Mouse (Mus musculus) limb, embryonic 11.5 days (tissue): Measurements from ENCODE around the gene Diaph3. TPM values are rescaled to one million over a fixed set of nuclear protein-coding genes. Genes with fewer than 3 reads are reported as not detected.
A peak's percentile ranks its signal among the peaks of the same experiment; 100 is the strongest.

Experiments used
- ATAC-seq: fragments of 200-750 bp; cut with Nextera tagmentation; 2 replicates; pipeline ENCODE4 v1.8.0; 2017; ENCODE audit warnings: low read depth; ENCODE audit not compliant: insufficient number of reproducible peaks, low FRiP score, low TSS enrichment
- DNase-seq: peaks from one replicate; pipeline ENCODE4 v3.0.0-alpha.2; 2015; ENCODE audit warnings: low spot score
- H3K27ac ChIP-seq: fragments of 300-500 bp; sonication (generic); replicated peaks from 2 replicates; pipeline ENCODE4 v1.5.1; 2014; ENCODE audit warnings: low read depth, mild to moderate bottlenecking, low read length
- H3K27me3 ChIP-seq: fragments of 300-500 bp; sonication (generic); 2 replicates; pipeline ENCODE4 v1.6.1; 2014; ENCODE audit warnings: mild to moderate bottlenecking, low read length, mixed read lengths; ENCODE audit not compliant: control insufficient read depth, insufficient read depth
- H3K36me3 ChIP-seq: fragments of 300-500 bp; sonication (generic); 2 replicates; pipeline ENCODE4 v1.6.1; 2014; ENCODE audit warnings: mild to moderate bottlenecking, low read length, moderate library complexity, mixed read lengths; ENCODE audit not compliant: control insufficient read depth, insufficient read depth
- H3K4me1 ChIP-seq: fragments of 300-500 bp; sonication (generic); 2 replicates; pipeline ENCODE4 v1.6.1; 2014; ENCODE audit warnings: low read length, mixed read lengths; ENCODE audit not compliant: control insufficient read depth, insufficient read depth
- H3K4me2 ChIP-seq: fragments of 300-500 bp; sonication (generic); 2 replicates; pipeline ENCODE4 v1.6.1; 2014; ENCODE audit warnings: low read depth, mild to moderate bottlenecking, moderate library complexity; ENCODE audit not compliant: severe bottlenecking
- H3K4me3 ChIP-seq: fragments of 300-500 bp; sonication (generic); 2 replicates; pipeline ENCODE4 v1.5.1; 2014; ENCODE audit warnings: low read depth, low read length
- H3K9ac ChIP-seq: fragments of 300-500 bp; sonication (generic); 2 replicates; pipeline ENCODE4 v1.6.1; 2014; ENCODE audit warnings: mild to moderate bottlenecking, low read length
- H3K9me3 ChIP-seq: fragments of 300-500 bp; sonication (generic); 2 replicates; pipeline ENCODE4 v1.6.1; 2016; ENCODE audit warnings: low read length; ENCODE audit not compliant: control insufficient read depth
- WGBS: fragments of 180-500 bp; shearing (Covaris S2); extraction: QIAGEN DNeasy Blood & Tissue Kit; methylation state at CpG from one replicate; pipeline ENCODE4 v1.1.7; 2014; 5-methylcytosine and 5-hydroxymethylcytosine counted together
- polyA plus RNA-seq: library from polyadenylated mRNA; unstranded; fragments of >200 nt; fragmentation: Nextera tagmentation; extraction: Ambion mirVana; gene quantifications from 2 replicates; pipeline ENCODE4 v1.2.1, GENCODE M21; 2014

Gene Diaph3
- polyA plus RNA-seq, 1 experiment from 2014 or later = 12.6 TPM

DNA sequence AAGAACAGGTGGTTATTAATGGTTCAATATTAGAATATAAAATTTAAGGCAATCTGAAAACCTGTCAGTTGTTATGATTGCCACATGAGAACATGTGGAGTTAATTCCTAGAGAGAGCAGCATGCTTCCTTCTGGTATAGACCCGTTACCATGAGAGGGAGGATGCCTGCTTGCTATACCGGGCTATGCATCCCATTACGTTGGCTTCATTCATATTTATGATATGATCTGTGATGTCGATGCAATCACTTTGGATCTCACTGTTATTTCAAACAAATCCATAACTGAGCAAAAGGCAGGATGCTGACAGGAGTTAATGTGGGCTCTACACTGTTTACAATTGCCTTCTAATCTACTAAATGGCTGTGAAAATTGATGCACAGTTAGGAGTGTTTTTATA, 439.9 kb downstream of the Diaph3 start:
- Histone ChIP-seq H3K4me3 (no peak overlapping the region), H3K4me1 (no peaks in the 10 kb centered on the region), H3K27me3 (no peaks in the 10 kb centered on the region), H3K27ac (no peak overlapping the region), H3K36me3 (no peaks in the 10 kb centered on the region), H3K9me3 (no peaks in the 10 kb centered on the region), H3K9ac (no peak overlapping the region), H3K4me2 (no peak overlapping the region)
- DNase-seq = no peak
- 74% methylated on average over 4 of the region's 4 CpGs for WGBS
- ATAC-seq = no peak

DNA sequence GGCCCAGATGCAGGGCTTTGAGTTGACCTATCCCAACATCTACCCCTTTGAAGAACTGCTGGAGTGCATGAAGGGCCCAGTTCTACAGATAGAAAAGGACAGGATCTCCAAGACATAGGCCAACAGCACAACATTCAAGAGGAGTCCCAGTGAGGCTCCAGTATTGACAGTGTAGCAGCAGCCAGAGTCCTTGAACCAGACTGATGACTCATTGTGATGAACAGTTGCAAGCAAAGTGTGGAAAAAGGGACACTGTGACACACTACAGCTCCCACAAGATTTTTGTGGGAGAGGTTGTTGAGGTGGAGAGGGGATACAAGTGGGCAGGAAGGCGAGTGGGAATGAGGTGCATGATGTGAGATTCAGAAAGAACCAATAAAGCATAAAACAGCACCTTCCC, 443.1 kb downstream of the Diaph3 start:
- H3K27ac ChIP-seq = no peak overlapping the region
- no peak for ATAC-seq
- H3K27me3 ChIP-seq = no peaks in the 10 kb centered on the region
- H3K9me3 ChIP-seq = no peaks in the 10 kb centered on the region
- H3K4me2 ChIP-seq = no peak overlapping the region
- no peak overlapping the region for H3K4me3 ChIP-seq
- H3K36me3 ChIP-seq = no peaks in the 10 kb centered on the region
- H3K9ac ChIP-seq = no peak overlapping the region
- WGBS = 85% methylated on average over 1 of the region's 1 CpGs
- no peak for DNase-seq
- H3K4me1 ChIP-seq = no peaks in the 10 kb centered on the region

DNA sequence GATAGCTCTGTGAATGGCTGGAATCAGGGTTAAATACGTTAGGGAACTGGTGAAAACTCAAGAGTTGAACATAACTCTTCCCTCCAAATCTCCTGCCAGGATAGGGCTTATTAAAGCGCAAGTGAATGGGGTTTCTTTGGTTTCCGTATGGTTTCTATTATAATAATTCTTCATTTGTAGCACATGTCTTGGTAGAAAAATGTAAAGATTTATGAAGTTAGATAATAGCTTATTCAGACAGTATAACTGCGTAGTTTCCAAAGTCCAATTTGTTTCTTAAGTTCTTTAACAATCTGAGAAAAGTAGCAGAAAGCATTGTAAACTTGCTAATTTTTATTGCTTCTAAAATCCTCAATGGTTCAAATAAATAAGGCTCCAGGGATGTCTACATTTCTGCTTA, 448.3 kb downstream of the Diaph3 start:
- 27% methylated on average over 4 of the region's 4 CpGs for WGBS
- no peak for DNase-seq
- Histone ChIP-seq H3K9ac (no peak overlapping the region), H3K27me3 (no peaks in the 10 kb centered on the region), H3K4me2 (no peak overlapping the region), H3K36me3 (no peaks in the 10 kb centered on the region), H3K9me3 (no peaks in the 10 kb centered on the region), H3K4me1 (peaks cover 3% of the 10 kb centered on the region; the same call in 1 of the 2 replicates), H3K27ac (no peak overlapping the region), H3K4me3 (no peak overlapping the region)
- ATAC-seq = peak; percentile 52; the same call in 1 of the 2 replicates

DNA sequence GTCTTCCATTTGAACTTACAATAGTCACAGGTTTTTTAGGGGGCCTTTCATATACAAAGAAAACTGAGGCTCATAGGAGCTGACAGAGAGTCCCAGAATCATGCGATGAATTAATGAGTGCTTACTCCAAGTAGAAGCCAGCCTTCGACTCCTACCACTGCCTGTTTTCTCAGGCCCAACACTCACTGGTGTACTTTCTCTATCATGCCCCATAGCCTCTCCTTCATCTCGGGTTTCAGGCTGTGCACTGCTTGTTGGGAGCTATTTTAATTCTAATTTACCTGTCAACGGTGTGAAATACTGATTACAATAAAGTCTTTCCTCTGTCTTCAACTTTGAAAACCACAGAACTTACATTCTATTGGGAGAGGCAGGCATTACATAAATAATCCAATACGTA, 449.7 kb downstream of the Diaph3 start:
- peaks cover 3% of the 10 kb centered on the region; the same call in 1 of the 2 replicates for H3K4me1 ChIP-seq
- H3K27ac ChIP-seq = no peak overlapping the region
- 64% methylated on average over 5 of the region's 5 CpGs for WGBS
- H3K9me3 ChIP-seq = no peaks in the 10 kb centered on the region
- H3K4me2 ChIP-seq = no peak overlapping the region
- no peak overlapping the region for H3K4me3 ChIP-seq
- ATAC-seq (no peak; the same call in 1 of the 2 replicates), DNase-seq (no peak)
- no peaks in the 10 kb centered on the region for H3K36me3 ChIP-seq
- no peak overlapping the region for H3K9ac ChIP-seq
- no peaks in the 10 kb centered on the region for H3K27me3 ChIP-seq

DNA sequence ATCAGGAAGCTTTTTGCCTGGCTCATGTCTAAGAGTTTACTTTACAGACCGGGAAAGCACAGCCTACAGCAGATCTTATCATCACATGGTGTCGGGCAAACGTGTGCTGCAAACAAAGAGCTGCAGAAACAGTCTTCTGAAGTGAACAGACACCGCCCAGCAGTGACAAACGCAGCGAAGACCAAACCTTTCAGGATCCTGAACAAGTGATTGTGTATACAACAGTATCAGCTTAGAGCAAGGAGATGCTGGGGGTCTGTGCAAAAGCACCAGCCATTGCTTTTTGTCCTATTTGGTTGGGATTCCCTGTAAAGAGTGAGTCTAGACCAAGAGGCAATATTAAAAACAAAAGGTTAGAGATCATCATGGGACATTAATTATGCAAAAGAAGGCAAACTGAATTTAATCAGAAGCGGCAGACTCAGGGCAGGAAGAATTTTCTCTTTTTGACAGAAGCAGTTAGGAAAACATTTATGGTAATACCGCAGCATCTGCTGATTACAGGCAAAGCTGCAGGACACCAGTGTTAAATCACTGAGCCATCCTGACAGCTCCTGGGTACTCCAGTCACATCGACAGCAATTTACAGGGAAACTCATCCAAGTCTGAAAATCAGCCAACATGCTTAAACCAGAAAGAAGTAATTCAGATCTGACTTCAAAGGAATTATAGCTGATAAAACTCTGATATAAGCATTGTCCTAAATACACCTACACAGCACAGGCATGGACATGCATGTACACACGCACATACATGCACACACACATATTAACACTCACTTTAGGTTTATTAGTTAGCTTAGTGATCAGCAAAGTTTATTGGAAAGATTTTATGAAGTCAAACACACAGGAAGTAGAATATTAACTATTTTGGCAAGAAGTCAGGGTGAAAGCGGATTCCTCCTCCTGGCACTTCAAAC, 456.2 kb downstream of the Diaph3 start:
- H3K4me2 ChIP-seq = no peak overlapping the region
- H3K9ac ChIP-seq = no peak overlapping the region
- H3K36me3 ChIP-seq = no peaks in the 10 kb centered on the region
- H3K4me1 ChIP-seq = no peaks in the 10 kb centered on the region
- no peaks in the 10 kb centered on the region for H3K27me3 ChIP-seq
- WGBS = 64% methylated on average over 11 of the region's 11 CpGs
- no peak overlapping the region for H3K27ac ChIP-seq
- ATAC-seq (no peak), DNase-seq (no peak)
- H3K4me3 ChIP-seq = no peak overlapping the region
- H3K9me3 ChIP-seq = no peaks in the 10 kb centered on the region

DNA sequence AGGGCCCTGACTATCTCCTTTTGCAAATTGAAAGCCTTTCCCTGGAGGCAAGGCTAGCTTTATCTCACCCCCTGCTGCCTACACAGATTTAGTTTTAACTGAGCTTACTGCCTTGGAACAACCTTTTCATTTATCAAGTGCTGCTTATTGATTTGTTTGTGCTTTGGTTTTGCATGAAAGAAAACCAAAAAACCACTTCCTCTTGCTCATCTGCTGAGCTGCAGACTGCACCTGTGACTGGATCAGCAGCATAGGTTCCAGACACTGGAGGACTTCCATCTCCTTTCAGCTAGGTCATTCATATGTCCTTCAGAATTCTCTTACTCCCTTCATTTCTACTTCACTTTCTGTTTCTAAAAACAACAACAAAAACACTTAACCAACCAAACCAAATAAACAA, 459.1 kb downstream of the Diaph3 start:
- H3K4me3 ChIP-seq = no peak overlapping the region
- no peaks in the 10 kb centered on the region for H3K4me1 ChIP-seq
- no peak overlapping the region for H3K9ac ChIP-seq
- H3K27ac ChIP-seq = no peak overlapping the region
- no peaks in the 10 kb centered on the region for H3K9me3 ChIP-seq
- H3K36me3 ChIP-seq = no peaks in the 10 kb centered on the region
- no peaks in the 10 kb centered on the region for H3K27me3 ChIP-seq
- no peak for ATAC-seq
- no peak for DNase-seq
- no peak overlapping the region for H3K4me2 ChIP-seq

DNA sequence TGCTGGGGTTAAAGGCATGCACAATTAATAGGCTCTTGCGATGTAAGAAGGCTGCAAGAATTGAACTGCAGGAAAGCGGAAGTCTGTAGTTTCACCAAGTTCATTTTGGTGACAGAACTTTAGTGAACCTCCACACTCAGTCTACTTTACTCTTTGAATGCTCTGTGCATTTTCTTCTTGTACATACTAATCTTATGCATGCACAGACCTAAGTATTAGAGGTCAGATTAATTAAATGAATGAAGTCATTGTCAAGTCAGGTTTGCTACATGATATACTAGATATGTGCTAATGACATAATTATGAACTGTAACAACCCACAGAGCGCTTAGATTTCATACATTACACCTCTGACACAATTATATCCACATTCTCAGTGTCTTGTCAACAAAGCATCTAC, 462.0 kb downstream of the Diaph3 start:
- H3K9me3 ChIP-seq = no peaks in the 10 kb centered on the region

DNA sequence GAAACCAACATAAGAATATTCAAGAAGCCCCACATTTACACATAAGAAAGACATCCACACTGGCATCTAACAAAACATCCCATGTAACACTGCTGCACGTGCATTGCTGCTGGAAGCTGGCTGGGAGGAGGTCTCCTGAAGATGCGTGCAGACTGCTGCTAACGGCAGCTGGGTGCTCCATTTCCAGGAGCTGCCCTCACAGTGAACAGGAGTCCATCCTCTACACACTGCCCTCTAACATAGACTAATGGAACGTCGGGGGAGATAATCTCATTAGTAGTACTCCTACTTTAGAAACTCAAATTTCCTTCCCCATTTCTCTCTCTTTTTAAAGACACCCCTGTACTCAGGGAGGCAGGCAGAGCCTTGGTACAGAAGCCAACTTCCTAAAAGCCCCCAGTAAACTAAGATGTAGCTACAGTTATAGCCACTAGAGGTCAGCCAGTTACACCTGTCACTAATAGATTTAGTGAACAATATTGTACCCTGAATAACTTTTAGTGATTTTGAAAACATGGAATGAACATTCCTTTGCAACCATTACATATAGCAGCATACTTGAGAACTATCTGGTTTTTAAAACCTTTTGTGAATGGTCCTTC, 462.8 kb downstream of the Diaph3 start:
- Histone ChIP-seq H3K4me2 (no peak overlapping the region), H3K4me1 (no peaks in the 10 kb centered on the region), H3K36me3 (no peaks in the 10 kb centered on the region), H3K9me3 (no peaks in the 10 kb centered on the region), H3K27ac (no peak overlapping the region), H3K4me3 (no peak overlapping the region), H3K27me3 (no peaks in the 10 kb centered on the region), H3K9ac (no peak overlapping the region)
- ATAC-seq (no peak), DNase-seq (no peak)
- WGBS = 79% methylated on average over 5 of the region's 5 CpGs

More for the DNA sequence above, 462.0 kb downstream of the Diaph3 start:
- H3K4me3 ChIP-seq = no peak overlapping the region
- no peaks in the 10 kb centered on the region for H3K36me3 ChIP-seq
- no peak overlapping the region for H3K4me2 ChIP-seq
- 95% methylated on average over 3 of the region's 3 CpGs for WGBS
- H3K27me3 ChIP-seq = no peaks in the 10 kb centered on the region
- ATAC-seq = no peak
- H3K9ac ChIP-seq = no peak overlapping the region
- DNase-seq = no peak
- no peaks in the 10 kb centered on the region for H3K4me1 ChIP-seq
- H3K27ac ChIP-seq = no peak overlapping the region
